Mouse (Mus musculus): ENCODE data around the gene Ints12. TPM values are rescaled to one million over a fixed set of nuclear protein-coding genes. Genes with fewer than 3 reads are reported as not detected.

The Ints12 gene
- polyA plus RNA-seq, 1 experiment from 2014 or later = 18.6 TPM

DNA sequence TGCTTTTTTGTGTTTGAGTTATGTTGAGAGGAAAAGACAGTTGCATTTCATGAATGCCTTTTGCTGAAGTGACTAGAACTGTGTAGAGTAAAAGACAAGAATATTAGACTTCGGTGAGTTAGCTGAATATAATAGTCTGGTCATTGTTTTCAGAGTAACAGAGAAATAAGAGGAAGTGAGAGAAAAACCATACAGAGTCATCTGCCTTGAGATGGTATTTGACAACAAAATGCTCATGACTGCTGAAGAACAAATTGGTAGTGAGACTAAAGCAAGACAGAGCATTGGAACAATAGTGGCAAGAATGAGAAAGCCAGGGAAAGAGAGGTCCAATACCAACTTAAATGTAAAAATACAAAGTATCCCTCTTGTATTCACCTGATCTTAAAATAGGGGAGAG is 1.3 kb downstream of the Ints12 start:
- no peak overlapping the region for H3K27ac ChIP-seq (ENCODE audit: low read depth)
- WGBS = 73% methylated on average over 1 of the region's 1 CpGs
- H3K9ac ChIP-seq (ENCODE audit: low read length) = peak overlapping the region; percentile 98; the same call in 1 of the 2 replicates
- H3K4me2 ChIP-seq (ENCODE audit: low read length) = peak overlapping the region; percentile 73
- peaks cover 20% of the 10 kb centered on the region for H3K36me3 ChIP-seq (ENCODE audit: control insufficient read depth, insufficient read depth, low read length)
- H3K4me1 ChIP-seq (replicated peaks; ENCODE audit: control insufficient read depth, insufficient read depth, low read length) = peaks cover 22% of the 10 kb centered on the region
- no peaks in the 10 kb centered on the region for H3K9me3 ChIP-seq (ENCODE audit: control insufficient read depth, low read length)
- H3K4me3 ChIP-seq (ENCODE audit: low read depth, low read length) = peak overlapping the region; percentile 93
- no peaks in the 10 kb centered on the region for H3K27me3 ChIP-seq (replicated peaks; ENCODE audit: control insufficient read depth, insufficient read depth, low read length)
- no peak for DNase-seq (ENCODE audit: low spot score)
- ATAC-seq (replicated peaks; ENCODE audit: low FRiP score, low TSS enrichment, low read depth) = no peak

DNA sequence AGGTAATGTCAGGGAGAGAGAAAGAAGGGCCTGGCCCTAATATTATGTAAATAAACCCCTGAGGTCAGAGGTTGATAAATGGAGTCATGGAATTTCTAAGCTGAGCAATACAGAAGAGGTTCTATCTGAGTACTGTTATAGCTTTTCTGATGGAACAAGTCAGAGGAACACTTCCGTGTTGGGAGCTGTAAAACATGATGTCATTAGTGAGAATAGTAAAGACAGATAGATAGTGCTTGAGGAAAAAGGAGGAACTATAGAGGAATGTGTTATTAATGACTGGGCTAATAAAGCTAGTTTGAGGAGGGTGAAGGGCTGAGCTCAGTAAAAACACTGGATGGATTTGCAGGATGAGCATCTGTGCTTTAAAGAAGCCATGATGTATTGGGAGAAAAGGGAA is 2.7 kb downstream of the Ints12 start:
- Histone ChIP-seq H3K9me3 (ENCODE audit: control insufficient read depth, low read length) (no peaks in the 10 kb centered on the region), H3K4me3 (ENCODE audit: low read depth, low read length) (no peak overlapping the region), H3K4me1 (replicated peaks; ENCODE audit: control insufficient read depth, insufficient read depth, low read length) (peaks cover 22% of the 10 kb centered on the region), H3K36me3 (ENCODE audit: control insufficient read depth, insufficient read depth, low read length) (peaks cover 31% of the 10 kb centered on the region), H3K27me3 (replicated peaks; ENCODE audit: control insufficient read depth, insufficient read depth, low read length) (no peaks in the 10 kb centered on the region), H3K4me2 (ENCODE audit: low read length) (no peak overlapping the region), H3K27ac (ENCODE audit: low read depth) (no peak overlapping the region), H3K9ac (ENCODE audit: low read length) (no peak overlapping the region)
- DNase-seq (ENCODE audit: low spot score) (no peak), ATAC-seq (replicated peaks; ENCODE audit: low FRiP score, low TSS enrichment, low read depth) (no peak; the same call in 1 of the 2 replicates)
- 23% methylated on average over 1 of the region's 1 CpGs for WGBS

DNA sequence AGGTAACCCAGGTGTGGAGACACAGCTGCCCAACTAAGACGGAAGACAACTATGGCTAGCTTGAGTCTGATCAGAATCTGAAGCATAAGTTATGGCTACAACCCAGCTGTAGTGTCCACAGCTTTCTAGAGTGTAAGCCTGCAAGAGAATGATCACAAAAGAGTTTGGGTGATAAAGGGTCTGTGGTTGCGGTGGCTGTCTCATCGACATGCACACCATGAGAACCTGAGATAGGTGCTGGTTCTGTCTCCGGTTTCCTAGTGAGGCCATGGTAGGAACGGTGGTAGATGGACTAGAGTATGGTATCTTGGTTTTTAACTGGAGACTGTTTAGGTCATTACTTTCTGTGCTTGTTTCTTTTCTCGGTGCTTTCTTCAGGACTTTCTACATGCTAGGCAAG is 6.3 kb downstream of the Ints12 start:
- no peaks in the 10 kb centered on the region for H3K27me3 ChIP-seq (replicated peaks; ENCODE audit: control insufficient read depth, insufficient read depth, low read length)

DNA sequence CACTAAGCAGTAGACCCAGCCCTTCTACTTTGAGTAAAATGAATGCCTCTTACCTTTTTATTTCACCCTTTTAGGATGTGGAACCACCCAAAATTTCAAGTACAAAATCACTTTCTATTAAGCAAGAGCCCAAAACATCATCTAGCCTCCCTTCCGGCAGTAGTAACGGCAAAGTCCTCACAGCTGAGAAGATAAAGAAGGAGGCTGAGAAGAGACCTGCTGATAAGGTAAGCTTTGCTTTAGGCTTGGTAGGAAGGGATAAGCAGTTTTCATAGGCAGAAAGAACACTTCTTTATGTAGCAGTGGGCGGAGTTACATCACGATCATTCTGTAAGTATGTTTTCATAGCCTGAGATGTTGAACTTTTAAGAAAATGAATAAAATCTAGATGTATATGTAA is 6.7 kb downstream of the Ints12 start:
- DNase-seq (ENCODE audit: low spot score) = no peak
- H3K4me1 ChIP-seq (replicated peaks; ENCODE audit: control insufficient read depth, insufficient read depth, low read length) = peaks cover 8% of the 10 kb centered on the region; the same call in 1 of the 2 replicates
- no peak for ATAC-seq (replicated peaks; ENCODE audit: low FRiP score, low TSS enrichment, low read depth)
- no peaks in the 10 kb centered on the region for H3K27me3 ChIP-seq (replicated peaks; ENCODE audit: control insufficient read depth, insufficient read depth, low read length)
- no peak overlapping the region for H3K9ac ChIP-seq (ENCODE audit: low read length)
- no peak overlapping the region for H3K4me3 ChIP-seq (ENCODE audit: low read depth, low read length)
- H3K9me3 ChIP-seq (ENCODE audit: control insufficient read depth, low read length) = no peaks in the 10 kb centered on the region
- peaks cover 62% of the 10 kb centered on the region for H3K36me3 ChIP-seq (ENCODE audit: control insufficient read depth, insufficient read depth, low read length)
- H3K27ac ChIP-seq (ENCODE audit: low read depth) = no peak overlapping the region
- 89% methylated on average over 4 of the region's 4 CpGs for WGBS
- no peak overlapping the region for H3K4me2 ChIP-seq (ENCODE audit: low read length)

More for the DNA sequence above, 6.3 kb downstream of the Ints12 start:
- DNase-seq (ENCODE audit: low spot score) = no peak
- Histone ChIP-seq H3K4me2 (ENCODE audit: low read length) (no peak overlapping the region), H3K9me3 (ENCODE audit: control insufficient read depth, low read length) (no peaks in the 10 kb centered on the region), H3K4me1 (replicated peaks; ENCODE audit: control insufficient read depth, insufficient read depth, low read length) (peaks cover 10% of the 10 kb centered on the region; the same call in 1 of the 2 replicates), H3K4me3 (ENCODE audit: low read depth, low read length) (no peak overlapping the region), H3K36me3 (ENCODE audit: control insufficient read depth, insufficient read depth, low read length) (peaks cover 60% of the 10 kb centered on the region), H3K9ac (ENCODE audit: low read length) (no peak overlapping the region), H3K27ac (ENCODE audit: low read depth) (no peak overlapping the region)
- no peak for ATAC-seq (replicated peaks; ENCODE audit: low FRiP score, low TSS enrichment, low read depth)
- WGBS = 96% methylated on average over 6 of the region's 6 CpGs

GRCm38 (mm10) chr3:133098909-133099308 is 7.3 kb downstream of the Ints12 start:
- DNase-seq (ENCODE audit: low spot score) = no peak
- H3K9me3 ChIP-seq (ENCODE audit: control insufficient read depth, low read length) = no peaks in the 10 kb centered on the region
- no peaks in the 10 kb centered on the region for H3K27me3 ChIP-seq (replicated peaks; ENCODE audit: control insufficient read depth, insufficient read depth, low read length)
- peaks cover 6% of the 10 kb centered on the region; the same call in 1 of the 2 replicates for H3K4me1 ChIP-seq (replicated peaks; ENCODE audit: control insufficient read depth, insufficient read depth, low read length)
- no peak overlapping the region for H3K9ac ChIP-seq (ENCODE audit: low read length)
- ATAC-seq (replicated peaks; ENCODE audit: low FRiP score, low TSS enrichment, low read depth) = no peak
- no peak overlapping the region for H3K4me2 ChIP-seq (ENCODE audit: low read length)
- no peak overlapping the region for H3K4me3 ChIP-seq (ENCODE audit: low read depth, low read length)
- peaks cover 68% of the 10 kb centered on the region for H3K36me3 ChIP-seq (ENCODE audit: control insufficient read depth, insufficient read depth, low read length)
- no peak overlapping the region for H3K27ac ChIP-seq (ENCODE audit: low read depth)
- 92% methylated on average over 2 of the region's 2 CpGs for WGBS

GRCm38 (mm10) chr3:133103768-133104167 is 12.1 kb downstream of the Ints12 start:
- no peak overlapping the region for H3K4me3 ChIP-seq (ENCODE audit: low read depth, low read length)
- H3K9me3 ChIP-seq (ENCODE audit: control insufficient read depth, low read length) = no peaks in the 10 kb centered on the region
- WGBS = 82% methylated on average over 3 of the region's 3 CpGs
- no peak overlapping the region for H3K4me2 ChIP-seq (ENCODE audit: low read length)
- no peaks in the 10 kb centered on the region for H3K27me3 ChIP-seq (replicated peaks; ENCODE audit: control insufficient read depth, insufficient read depth, low read length)
- DNase-seq (ENCODE audit: low spot score) = no peak
- no peak overlapping the region for H3K27ac ChIP-seq (ENCODE audit: low read depth)
- no peak for ATAC-seq (replicated peaks; ENCODE audit: low FRiP score, low TSS enrichment, low read depth)
- H3K9ac ChIP-seq (ENCODE audit: low read length) = no peak overlapping the region
- no peaks in the 10 kb centered on the region for H3K4me1 ChIP-seq (replicated peaks; ENCODE audit: control insufficient read depth, insufficient read depth, low read length)
- peaks cover 83% of the 10 kb centered on the region for H3K36me3 ChIP-seq (ENCODE audit: control insufficient read depth, insufficient read depth, low read length)

DNA sequence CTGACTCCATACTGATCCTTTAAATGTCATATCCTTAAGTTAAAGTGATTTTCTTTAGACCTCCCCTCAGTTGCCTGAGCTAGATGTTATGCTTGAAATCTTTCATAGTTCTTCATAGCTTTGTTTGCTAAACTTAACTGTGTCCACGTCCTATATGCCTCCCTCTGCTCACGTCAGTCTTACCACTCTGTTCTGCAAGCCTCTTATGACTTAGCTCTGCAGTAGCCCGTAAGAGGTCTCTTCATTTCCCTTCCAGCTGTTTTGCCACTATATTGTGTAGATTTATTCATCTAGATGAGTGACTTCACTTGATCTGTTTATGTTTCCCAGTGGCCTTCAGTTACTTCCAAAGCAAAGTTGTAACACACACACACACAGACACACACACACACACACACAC is 12.8 kb downstream of the Ints12 start:
- no peaks in the 10 kb centered on the region for H3K9me3 ChIP-seq (ENCODE audit: control insufficient read depth, low read length)
- no peaks in the 10 kb centered on the region for H3K27me3 ChIP-seq (replicated peaks; ENCODE audit: control insufficient read depth, insufficient read depth, low read length)
- WGBS = 82% methylated on average over 3 of the region's 3 CpGs
- H3K9ac ChIP-seq (ENCODE audit: low read length) = no peak overlapping the region
- no peaks in the 10 kb centered on the region for H3K4me1 ChIP-seq (replicated peaks; ENCODE audit: control insufficient read depth, insufficient read depth, low read length)
- H3K27ac ChIP-seq (ENCODE audit: low read depth) = no peak overlapping the region
- no peak overlapping the region for H3K4me3 ChIP-seq (ENCODE audit: low read depth, low read length)
- ATAC-seq (replicated peaks; ENCODE audit: low FRiP score, low TSS enrichment, low read depth) (no peak), DNase-seq (ENCODE audit: low spot score) (no peak)
- no peak overlapping the region for H3K4me2 ChIP-seq (ENCODE audit: low read length)
- H3K36me3 ChIP-seq (ENCODE audit: control insufficient read depth, insufficient read depth, low read length) = peaks cover 84% of the 10 kb centered on the region

DNA sequence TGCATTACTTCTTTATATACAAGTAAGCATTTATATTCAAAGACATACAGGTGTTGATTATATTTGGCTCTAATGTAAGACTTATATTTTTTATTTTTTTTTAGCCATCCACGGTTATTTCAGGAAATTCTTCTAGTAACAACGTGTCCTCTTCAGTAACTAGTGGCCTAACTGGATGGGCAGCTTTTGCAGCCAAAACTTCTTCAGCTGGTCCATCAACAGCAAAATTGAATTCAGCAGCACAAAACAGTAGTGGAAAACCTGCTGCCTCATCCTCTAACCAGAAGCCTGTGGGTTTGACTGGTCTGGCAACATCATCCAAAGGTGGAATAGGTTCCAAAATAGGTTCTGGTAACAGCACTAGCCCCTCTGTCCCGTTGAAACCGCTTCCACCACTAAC is 17.1 kb downstream of the Ints12 start:
- Histone ChIP-seq H3K27me3 (replicated peaks; ENCODE audit: control insufficient read depth, insufficient read depth, low read length) (no peaks in the 10 kb centered on the region), H3K9ac (ENCODE audit: low read length) (no peak overlapping the region), H3K36me3 (ENCODE audit: control insufficient read depth, insufficient read depth, low read length) (peaks cover 59% of the 10 kb centered on the region), H3K4me1 (replicated peaks; ENCODE audit: control insufficient read depth, insufficient read depth, low read length) (no peaks in the 10 kb centered on the region), H3K4me3 (ENCODE audit: low read depth, low read length) (no peak overlapping the region), H3K9me3 (ENCODE audit: control insufficient read depth, low read length) (no peaks in the 10 kb centered on the region), H3K4me2 (ENCODE audit: low read length) (no peak overlapping the region), H3K27ac (ENCODE audit: low read depth) (no peak overlapping the region)
- WGBS = 93% methylated on average over 4 of the region's 4 CpGs
- ATAC-seq (replicated peaks; ENCODE audit: low FRiP score, low TSS enrichment, low read depth) (no peak), DNase-seq (ENCODE audit: low spot score) (no peak)

DNA sequence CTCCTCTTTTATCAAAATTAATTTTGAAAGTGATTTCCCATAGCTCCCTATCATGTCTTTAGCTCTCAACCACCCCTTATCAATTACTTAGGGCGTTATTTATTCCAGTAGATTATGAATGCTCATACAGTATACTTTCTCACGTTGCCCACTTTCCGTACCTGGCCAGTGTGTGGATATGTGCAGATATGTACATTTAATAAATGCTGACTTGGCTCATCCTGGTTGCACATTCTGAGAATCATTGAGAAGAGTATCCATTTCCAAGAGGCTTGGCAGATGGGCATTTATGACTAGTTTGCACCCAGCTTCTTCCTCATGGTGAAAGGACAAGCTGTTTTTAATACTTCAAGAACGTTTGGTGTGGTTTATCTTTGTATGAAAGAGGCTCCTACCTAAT is 18.2 kb downstream of the Ints12 start:
- Histone ChIP-seq H3K36me3 (ENCODE audit: control insufficient read depth, insufficient read depth, low read length) (peaks cover 49% of the 10 kb centered on the region), H3K4me1 (replicated peaks; ENCODE audit: control insufficient read depth, insufficient read depth, low read length) (no peaks in the 10 kb centered on the region), H3K4me3 (ENCODE audit: low read depth, low read length) (no peak overlapping the region), H3K27me3 (replicated peaks; ENCODE audit: control insufficient read depth, insufficient read depth, low read length) (no peaks in the 10 kb centered on the region), H3K4me2 (ENCODE audit: low read length) (no peak overlapping the region), H3K27ac (ENCODE audit: low read depth) (no peak overlapping the region), H3K9me3 (ENCODE audit: control insufficient read depth, low read length) (no peaks in the 10 kb centered on the region), H3K9ac (ENCODE audit: low read length) (no peak overlapping the region)
- ATAC-seq (replicated peaks; ENCODE audit: low FRiP score, low TSS enrichment, low read depth) (no peak), DNase-seq (ENCODE audit: low spot score) (no peak)
- WGBS = 94% methylated on average over 4 of the region's 4 CpGs

All from intestine, embryonic 14.5 days (tissue).